Mouse (Mus musculus) E14TG2a.4 (cell line): Measurements from ENCODE around the gene Gm45337.

Experiments
- H3K27me3 ChIP-seq: 2 replicates; pipeline ENCODE4 v1.6.1; 2014; ENCODE audit warnings: low read length, control low read depth; ENCODE audit not compliant: insufficient read depth
- H3K36me3 ChIP-seq: 2 replicates; pipeline ENCODE4 v1.6.1; 2014; ENCODE audit warnings: low read length, control low read depth; ENCODE audit not compliant: insufficient read depth
- H3K4me1 ChIP-seq: replicated peaks from 2 replicates; pipeline ENCODE4 v1.6.1; 2014; ENCODE audit warnings: low read depth, low read length, control low read depth
- H3K4me3 ChIP-seq: replicated peaks from 2 replicates; pipeline ENCODE4 v1.5.1; 2014; ENCODE audit warnings: mild to moderate bottlenecking, low read length
- H3K9me3 ChIP-seq: 2 replicates; pipeline ENCODE4 v1.6.1; 2014; ENCODE audit warnings: low read length, control low read depth
- CTCF ChIP-seq: conservative IDR thresholded peaks from 2 replicates; pipeline ENCODE4 v1.5.1; 2014; ENCODE audit warnings: low read length
- NANOG ChIP-seq: IDR thresholded peaks from 2 replicates; pipeline ENCODE4 v1.6.1; 2014; ENCODE audit warnings: borderline replicate concordance, low read length, mixed read lengths
- POU5F1 ChIP-seq: IDR thresholded peaks from 2 replicates; pipeline ENCODE4 v1.6.1; 2014; ENCODE audit warnings: low read length, borderline replicate concordance

Gm45337 gene

DNA sequence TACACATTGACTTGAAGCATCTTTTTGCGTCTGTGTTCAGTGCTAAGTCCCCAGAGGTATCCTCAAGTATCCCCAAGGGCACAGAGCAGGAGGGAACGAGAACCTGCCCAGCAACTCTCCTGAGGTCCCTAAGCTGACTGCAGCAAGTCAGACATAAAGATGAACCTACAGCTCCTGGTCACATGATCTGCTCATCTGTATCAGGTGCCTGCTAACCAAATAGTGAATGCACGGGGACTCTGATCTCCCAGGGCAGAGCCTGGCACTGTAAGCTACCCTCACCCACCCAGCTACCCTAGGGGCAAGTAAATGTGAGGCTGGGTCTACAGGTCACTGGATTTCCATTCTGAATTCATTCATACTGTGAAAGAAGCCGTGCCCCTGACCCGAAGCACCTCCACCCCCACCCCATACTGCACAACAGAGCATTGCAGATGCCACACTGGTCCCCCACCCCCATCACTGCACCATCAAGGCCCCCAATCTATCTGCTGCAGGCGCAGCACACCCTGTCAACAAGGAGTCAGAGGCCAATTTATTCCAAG, 50.6 kb downstream of the Gm45337 start:
- Histone ChIP-seq H3K4me3 (peak overlapping the region; percentile 85), H3K36me3 (no peaks in the 10 kb centered on the region), H3K4me1 (peaks cover 17% of the 10 kb centered on the region), H3K9me3 (no peaks in the 10 kb centered on the region), H3K27me3 (peaks cover 86% of the 10 kb centered on the region)
- no peak for TF ChIP-seq CTCF
- no peak for TF ChIP-seq NANOG
- TF ChIP-seq POU5F1 = no peak
